Mouse (Mus musculus): ENCODE results near the gene Hspa14. TPM values are rescaled to one million over a fixed set of nuclear protein-coding genes. Genes with fewer than 3 reads are reported as not detected.

Gene Hspa14
- total RNA-seq, 4 experiments from 2014 or later: 19.8 to 24.0 (median 22.2) TPM

Other genes with a start within 250 kb of the Hspa14 start
- 1 to 10 TPM; 7.2 to 9.2 (median 7.6) TPM for gene Nmt2, start 228.6 kb downstream of the Hspa14 start, total RNA-seq (2022)
- 1 to 10 TPM; 4.6 to 6.3 (median 5.3) TPM for gene Rpp38, start 180.2 kb downstream of the Hspa14 start, total RNA-seq (2022)
- 1 to 10 TPM in 3 of 4 experiments, under 1 TPM in 1; 0.95 to 2.4 (median 1.5) TPM for gene Acbd7, start 176.6 kb downstream of the Hspa14 start, total RNA-seq (2022)
- gene Olah, start 115.6 kb downstream of the Hspa14 start, total RNA-seq (2022): not detected
- gene Meig1, start 90.2 kb downstream of the Hspa14 start, total RNA-seq (2022): 1 to 10 TPM; 1.0 to 5.4 (median 2.0) TPM
- 1 to 10 TPM; 2.4 to 3.8 (median 3.3) TPM for gene Dclre1c, start 88.7 kb downstream of the Hspa14 start, total RNA-seq (2022)
- gene Suv39h2, start 37.8 kb downstream of the Hspa14 start, total RNA-seq (2022): 1 to 10 TPM in 2 of 4 experiments, under 1 TPM in 2; 0.56 to 1.5 (median 1.0) TPM
- 1 to 10 TPM in 3 of 4 experiments, under 1 TPM in 1; 0.98 to 1.4 (median 1.2) TPM for gene Gm45902, start within 50 bp of the Hspa14 start, total RNA-seq (2022)
- gene Cdnf, start 216 bp upstream of the Hspa14 start, total RNA-seq (2022): 10 to 100 TPM; 29.9 to 38.4 (median 31.2) TPM
- 1 to 10 TPM; 3.8 to 4.6 (median 4.1) TPM for gene Fam107b, start 57.7 kb upstream of the Hspa14 start, total RNA-seq (2022)